Comparison of ENCODE assay signal across 9 mouse cellular contexts in genomic region chr17:86170164-86170958, GRCm38 (mm10). TPM values are rescaled to one million over a fixed set of nuclear protein-coding genes. Genes with fewer than 3 reads are reported as not detected.
DNase-seq lines count a peak whose midpoint lies in the region; ATAC-seq and TF ChIP-seq lines count a peak whose summit lies in the region.
"Had no signal": no experiment of that assay in that cellular context is flagged by ENCODE, and none has a peak within 500 bp of the region (broad histone marks: within the 10 kb centered on the region; RNA-seq: fewer than 3 reads in every experiment).

No protein-coding gene starts in this region.

- H3K4me3 ChIP-seq in cerebellum, adult 2 months (replicated peaks; ENCODE audit: insufficient read depth, low read depth, low read length): peak overlapping the region; percentile 67
- no peak overlapping the region for H3K4me3 ChIP-seq in liver, embryonic 13.5 days (replicated peaks)

- no peak for DNase-seq in cerebellum, adult 2 months
- DNase-seq in cerebellum, postnatal 14 days: no peak
- DNase-seq in testis, postnatal 10 days (ENCODE audit: low spot score): peak; percentile 37
- no peak for DNase-seq in testis, postnatal 14 days (ENCODE audit: low spot score)
- DNase-seq in liver, embryonic 13.5 days: no peak
- no peak for DNase-seq in layer of hippocampus, adult 9-10 months (ENCODE audit: low spot score)
- DNase-seq in right cerebral cortex, postnatal 36 days (ENCODE audit: low spot score in 2 of 2): no peak
- DNase-seq: kidney, adult 8-10 months had no signal

- no peak for TF ChIP-seq POLR2A in cerebellum, adult 2 months (IDR thresholded peaks at IDR 0.05; ENCODE audit: borderline replicate concordance, insufficient read depth, low read length)

- no peak for TF ChIP-seq CTCF in cerebellum, adult 2 months (IDR thresholded peaks at IDR 0.05; ENCODE audit: borderline replicate concordance, insufficient read depth, low read depth, low read length)

- no peak for ATAC-seq in liver, embryonic 13.5 days (ENCODE audit: low read depth)
- ATAC-seq in CD4-positive, CD25-positive, alpha-beta regulatory T cell, adult 4 months: no peak

- WGBS in cerebellum, adult 2 months: 19% methylated on average over 9 of the region's 9 CpGs
- 43% methylated on average over 9 of the region's 9 CpGs for WGBS in liver, embryonic 13.5 days (ENCODE audit: insufficient replicate concordance)

- H3K36me3 ChIP-seq in liver, embryonic 13.5 days: no peaks in the 10 kb centered on the region; the same call in 1 of the 2 replicates

- no peaks in the 10 kb centered on the region for H3K27me3 ChIP-seq in cerebellum, adult 2 months (ENCODE audit: control insufficient read depth, insufficient read depth, low read length)
- peaks cover 44% of the 10 kb centered on the region for H3K27me3 ChIP-seq in liver, embryonic 13.5 days

- peaks cover 13% of the 10 kb centered on the region for H3K4me1 ChIP-seq in cerebellum, adult 2 months (ENCODE audit: control insufficient read depth, insufficient read depth, low read length)
- H3K4me1 ChIP-seq in liver, embryonic 13.5 days (replicated peaks): peaks cover 39% of the 10 kb centered on the region

- no peak overlapping the region for H3K9ac ChIP-seq in liver, embryonic 13.5 days

- no peak overlapping the region for H3K27ac ChIP-seq in cerebellum, adult 2 months (ENCODE audit: insufficient read depth, low read length)
- no peak overlapping the region for H3K27ac ChIP-seq in liver, embryonic 13.5 days

- peak overlapping the region; percentile 96; the same call in 1 of the 2 replicates for H3K4me2 ChIP-seq in liver, embryonic 13.5 days

- no peaks in the 10 kb centered on the region for H3K9me3 ChIP-seq in liver, embryonic 13.5 days (replicated peaks)

RNA-seq across cellular contexts. Expression of gene Prkce, which starts 2.8 kb away (rescaled TPM):
- 53.7 and 53.8 TPM in 2 replicates for polyA plus RNA-seq in cerebellum, adult 2 months (2012; rRNA removed)
- 0.80 and 0.90 TPM in 2 replicates for polyA plus RNA-seq in liver, embryonic 13.5 days (2015; fragmentation: Nextera tagmentation; extraction: Ambion mirVana)
- polyA plus RNA-seq in CD4-positive, CD25-positive, alpha-beta regulatory T cell, adult 4 months (2017; shearing (Covaris generic)): 1 to 10 TPM; 3.5 to 4.6 TPM

RNA-seq across cellular contexts. Expression of gene Srbd1, which starts 25.4 kb away (rescaled TPM):
- 5.3 and 5.9 TPM in 2 replicates for polyA plus RNA-seq in cerebellum, adult 2 months (2012; rRNA removed)
- polyA plus RNA-seq in liver, embryonic 13.5 days (2015; fragmentation: Nextera tagmentation; extraction: Ambion mirVana): 9.0 and 12.4 TPM in 2 replicates
- 10 to 100 TPM; 13.9 to 17.4 TPM for polyA plus RNA-seq in CD4-positive, CD25-positive, alpha-beta regulatory T cell, adult 4 months (2017; shearing (Covaris generic))
